Mouse (Mus musculus): ENCODE data around the gene Dhps.
"Not testable (repeated sequence)": the region's sequence is repeated elsewhere in the genome, so short reads cannot be mapped to it uniquely, and the experiment has no call there.

Gene Dhps

DNA sequence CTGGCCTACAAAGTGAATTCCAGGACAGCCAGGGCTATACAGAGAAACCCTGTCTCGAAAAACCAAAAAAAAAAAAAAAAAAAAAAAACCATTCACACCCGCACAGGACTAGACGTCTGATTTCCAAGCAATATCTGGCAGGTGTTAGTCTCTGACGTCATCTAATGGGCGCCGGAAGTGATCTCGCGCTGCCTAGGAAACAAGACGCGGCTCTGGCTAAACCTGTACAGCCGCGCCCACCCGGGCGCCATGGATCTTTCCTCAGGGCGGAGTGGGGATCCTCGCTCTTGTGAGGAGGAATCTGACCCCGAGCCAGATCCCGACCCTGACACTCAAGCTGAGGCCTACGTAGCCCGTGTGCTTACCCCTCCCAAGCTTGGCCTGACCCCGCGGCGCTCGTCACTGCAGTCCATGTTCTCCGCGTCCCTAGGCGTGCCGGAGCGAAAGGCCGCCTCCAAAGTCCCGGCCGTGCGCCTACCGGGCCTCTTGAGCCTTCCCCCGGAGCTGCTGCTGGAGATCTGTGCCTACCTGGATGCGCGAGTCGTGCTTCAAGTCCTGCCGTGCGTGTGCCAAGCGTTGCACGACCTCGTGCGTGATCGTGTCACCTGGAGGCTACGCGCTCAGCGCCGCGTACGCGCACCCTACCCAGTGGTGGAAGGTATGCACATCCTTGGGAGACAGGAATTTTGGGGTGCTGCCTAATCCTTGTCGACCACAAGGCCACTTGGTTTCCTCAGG lies 11.5 kb upstream of the Dhps start, which contains the start of gene Fbxw9:
TSS of gene Fbxw9 (plus strand) at position 177 of the 738 bp plus-strand sequence.
- peak; percentile 77 for DNase-seq (ENCODE audit: extremely low read depth, insufficient read length, low spot score)

DNA sequence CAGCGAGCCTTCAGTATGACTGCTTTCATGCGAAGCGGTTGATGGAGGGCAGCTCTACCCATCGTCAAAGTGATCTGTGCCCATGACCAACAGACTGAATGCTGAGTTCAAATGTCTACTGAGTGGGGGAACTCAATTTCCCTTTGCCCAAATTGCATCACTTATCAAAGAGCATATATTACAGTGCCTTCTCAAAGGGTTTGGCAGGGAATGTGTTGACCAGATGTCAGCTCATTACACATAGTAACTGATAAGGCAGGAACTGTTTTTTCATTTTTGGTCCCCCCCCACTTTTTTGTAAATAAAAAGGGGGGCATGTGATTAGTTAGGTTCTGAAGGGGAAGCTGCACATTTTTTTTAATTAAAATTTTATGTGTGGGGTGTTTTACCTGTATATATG lies 9.0 kb upstream of the Dhps start:
- no peak for DNase-seq (ENCODE audit: extremely low read depth, insufficient read length, low spot score)

DNA sequence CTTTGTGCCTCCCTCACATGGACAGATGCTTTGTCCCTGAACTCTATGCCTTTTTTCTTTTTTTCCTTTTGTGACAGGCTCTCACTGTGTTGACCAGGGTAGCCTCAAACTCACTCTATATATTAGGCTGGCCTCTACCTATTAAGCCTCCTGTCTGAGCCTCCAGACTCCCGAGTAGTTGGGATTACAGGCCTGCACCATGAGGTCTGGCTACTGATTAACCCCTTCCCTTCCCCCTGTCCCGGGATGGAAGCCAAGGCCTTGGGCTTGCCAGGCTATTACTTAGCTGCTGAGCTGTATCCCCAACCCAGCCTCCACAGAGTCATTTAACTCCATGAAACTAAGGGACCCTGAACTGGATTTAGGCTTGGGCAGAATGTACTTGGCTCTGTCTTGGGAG lies 6.3 kb upstream of the Dhps start:
- no peak for DNase-seq (ENCODE audit: extremely low read depth, insufficient read length, low spot score)

DNA sequence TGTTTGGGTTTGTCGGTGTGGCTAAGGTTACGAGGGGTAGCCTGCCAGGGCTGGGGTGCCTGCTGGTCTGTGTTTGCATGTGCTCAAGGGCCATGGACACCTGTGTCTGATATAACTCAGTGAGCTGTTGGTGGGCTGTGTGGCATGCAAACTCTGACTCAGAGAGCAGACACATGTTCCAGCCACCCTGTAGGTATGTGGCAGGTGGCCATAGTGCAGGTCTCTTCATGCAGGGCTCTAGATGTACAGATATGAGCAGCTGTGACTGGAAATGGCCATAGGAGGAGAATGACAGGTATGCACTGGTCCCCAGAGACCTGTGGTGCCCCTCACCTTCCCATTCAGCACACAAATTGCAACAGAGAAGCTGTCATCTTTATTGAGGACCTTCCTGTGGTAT lies 4.4 kb upstream of the Dhps start:
- no peak for DNase-seq (ENCODE audit: extremely low read depth, insufficient read length, low spot score)

DNA sequence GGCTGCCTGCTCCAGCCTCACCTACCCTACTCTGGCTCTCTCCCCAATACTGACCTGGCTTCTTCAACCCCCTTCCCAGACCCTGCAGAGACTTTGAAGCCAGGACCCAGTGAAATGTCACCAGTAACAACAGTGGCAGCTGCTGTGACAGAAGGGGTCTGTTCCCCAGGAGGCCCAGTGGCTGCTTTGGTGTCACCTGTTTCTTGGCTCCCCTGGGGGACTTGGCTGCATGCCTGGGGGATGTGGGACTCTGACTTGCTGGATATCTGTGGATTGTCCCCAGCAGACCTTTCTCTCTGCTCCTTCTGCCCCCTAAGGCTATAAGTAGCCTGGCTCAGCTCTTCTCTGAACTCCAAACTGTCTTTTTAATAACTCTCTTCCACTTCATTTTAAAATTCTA lies 3.6 kb upstream of the Dhps start, which contains the start of gene Gm5741:
TSS of gene Gm5741 (minus strand) at position 1 of the 400 bp plus-strand sequence.
- DNase-seq (ENCODE audit: extremely low read depth, insufficient read length, low spot score), result no peak

DNA sequence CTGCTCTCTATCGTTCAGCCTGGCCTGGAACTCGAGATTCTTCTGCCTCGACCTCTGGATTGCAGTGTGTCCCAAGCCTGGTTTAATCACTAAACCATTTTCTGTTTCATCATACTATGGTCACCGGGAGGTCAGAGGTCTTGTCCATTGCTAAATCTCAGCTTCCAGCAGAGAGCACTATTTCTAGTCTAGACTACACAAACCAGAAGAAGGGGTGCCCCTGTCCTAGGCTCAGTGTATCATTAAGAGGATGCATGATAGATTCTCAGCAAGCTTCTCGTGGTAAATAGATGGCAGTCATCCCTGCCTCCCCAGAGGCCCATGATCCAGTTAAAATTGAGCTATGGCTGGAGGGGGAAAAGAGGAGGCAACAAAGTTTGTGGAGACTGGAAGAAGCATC lies 516 bp upstream of the Dhps start:
- DNase-seq (ENCODE audit: extremely low read depth, insufficient read length, low spot score), result no peak

DNA sequence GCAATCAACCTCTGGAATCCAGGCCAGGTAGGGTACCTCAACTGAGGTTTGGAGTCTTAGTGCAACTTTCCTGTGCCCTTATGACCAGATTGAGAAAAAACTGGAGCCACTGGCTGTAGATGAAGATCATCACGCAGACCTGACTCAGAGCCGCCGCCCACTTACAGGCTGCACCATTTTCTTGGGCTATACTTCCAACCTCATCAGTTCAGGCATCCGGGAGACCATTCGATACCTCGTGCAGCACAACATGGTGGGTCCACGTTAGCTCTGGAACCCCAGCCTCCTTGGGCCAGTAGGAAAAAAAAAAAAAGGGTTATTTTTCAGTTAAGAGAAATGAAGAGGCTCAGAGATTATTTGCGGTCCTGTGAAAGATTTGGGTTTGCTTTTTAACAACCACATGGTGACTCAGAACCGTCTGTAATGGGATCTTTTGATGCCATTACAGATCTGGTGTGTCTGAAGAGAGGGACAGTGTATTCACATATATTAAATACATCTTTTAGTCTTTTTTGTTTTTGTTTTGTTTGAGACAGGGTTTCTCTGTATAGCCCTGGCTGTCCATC lies 890 bp downstream of the Dhps start:
- DNase-seq (ENCODE audit: extremely low read depth, insufficient read length, low spot score), result peak; percentile 32

DNA sequence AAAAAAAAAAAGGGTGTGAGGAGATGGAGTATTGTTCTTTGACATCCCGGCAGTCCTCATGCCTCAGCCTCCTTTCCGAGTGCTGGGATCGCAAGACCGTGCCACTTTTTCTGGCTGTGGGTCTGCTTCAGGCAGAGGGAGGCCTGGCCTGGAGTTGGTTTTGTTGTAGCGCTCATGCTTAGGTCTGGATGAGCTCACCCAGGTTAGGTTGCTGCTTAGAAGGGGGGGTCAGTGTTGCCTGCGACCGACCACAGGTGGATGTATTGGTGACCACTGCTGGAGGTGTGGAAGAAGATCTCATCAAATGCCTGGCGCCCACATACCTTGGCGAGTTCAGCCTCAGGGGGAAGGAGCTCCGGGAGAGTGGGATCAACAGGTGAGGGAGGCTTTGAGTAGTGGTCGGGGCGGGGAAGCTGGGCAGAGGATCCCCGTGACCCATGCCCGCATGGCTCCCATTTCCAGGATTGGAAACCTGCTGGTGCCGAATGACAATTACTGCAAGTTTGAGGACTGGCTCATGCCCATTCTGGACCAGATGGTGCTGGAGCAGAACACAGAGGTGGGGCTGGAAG lies 1.6 kb downstream of the Dhps start:
- DNase-seq (ENCODE audit: extremely low read depth, insufficient read length, low spot score), result no peak

DNA sequence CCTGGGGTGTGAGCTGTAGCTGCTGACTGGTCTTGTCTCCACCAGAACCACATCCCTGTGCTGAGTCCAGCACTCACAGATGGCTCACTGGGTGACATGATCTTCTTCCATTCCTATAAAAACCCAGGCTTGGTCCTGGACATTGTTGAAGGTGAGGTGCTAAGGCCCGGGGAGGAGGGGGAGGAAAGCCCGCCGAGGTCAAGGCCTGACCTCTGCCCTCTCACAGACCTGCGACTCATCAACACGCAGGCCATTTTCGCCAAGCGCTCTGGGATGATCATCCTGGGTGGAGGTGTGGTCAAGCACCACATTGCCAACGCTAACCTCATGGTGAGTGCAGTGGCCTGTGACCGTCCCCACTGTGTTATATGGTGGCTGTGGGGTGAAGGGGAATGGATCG lies 2.6 kb downstream of the Dhps start:
- DNase-seq (ENCODE audit: extremely low read depth, insufficient read length, low spot score), result no peak

DNA sequence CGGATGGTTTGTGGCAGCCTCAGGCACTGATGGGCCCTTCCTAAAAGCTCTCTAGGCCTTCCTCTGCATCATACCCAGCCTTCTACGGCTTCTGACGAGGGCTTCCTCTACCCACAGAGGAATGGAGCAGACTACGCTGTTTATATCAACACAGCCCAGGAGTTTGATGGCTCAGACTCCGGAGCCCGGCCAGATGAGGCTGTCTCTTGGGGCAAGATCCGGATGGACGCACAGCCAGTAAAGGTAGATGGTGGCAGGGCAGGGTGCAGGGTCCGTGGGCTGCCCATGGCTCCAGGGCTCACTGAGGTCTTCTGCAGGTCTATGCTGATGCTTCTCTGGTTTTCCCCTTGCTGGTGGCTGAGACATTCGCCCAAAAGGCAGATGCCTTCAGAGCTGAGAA lies 3.1 kb downstream of the Dhps start:
- DNase-seq (ENCODE audit: extremely low read depth, insufficient read length, low spot score), result no peak

DNA sequence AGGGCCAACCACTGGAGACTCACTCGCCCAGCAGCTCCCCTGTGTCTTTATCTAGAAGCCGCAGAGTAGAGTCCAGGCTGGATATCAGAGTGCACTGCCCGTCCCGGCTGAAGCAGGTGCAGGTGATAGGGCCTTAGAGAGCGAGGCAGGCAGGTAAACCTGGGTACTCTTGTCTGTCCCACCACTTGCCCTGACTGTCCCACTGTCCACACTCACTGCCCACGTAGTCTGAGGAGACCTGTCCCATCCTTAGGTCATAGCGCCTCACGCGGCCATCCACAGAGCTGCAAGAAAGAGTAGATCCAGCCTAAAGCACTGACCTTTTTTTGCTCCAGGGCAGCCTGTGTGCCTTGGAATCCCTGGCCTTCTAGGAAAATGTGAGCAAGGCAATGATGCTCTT lies 4.4 kb downstream of the Dhps start:
- DNase-seq (ENCODE audit: extremely low read depth, insufficient read length, low spot score), result peak; percentile 41

DNA sequence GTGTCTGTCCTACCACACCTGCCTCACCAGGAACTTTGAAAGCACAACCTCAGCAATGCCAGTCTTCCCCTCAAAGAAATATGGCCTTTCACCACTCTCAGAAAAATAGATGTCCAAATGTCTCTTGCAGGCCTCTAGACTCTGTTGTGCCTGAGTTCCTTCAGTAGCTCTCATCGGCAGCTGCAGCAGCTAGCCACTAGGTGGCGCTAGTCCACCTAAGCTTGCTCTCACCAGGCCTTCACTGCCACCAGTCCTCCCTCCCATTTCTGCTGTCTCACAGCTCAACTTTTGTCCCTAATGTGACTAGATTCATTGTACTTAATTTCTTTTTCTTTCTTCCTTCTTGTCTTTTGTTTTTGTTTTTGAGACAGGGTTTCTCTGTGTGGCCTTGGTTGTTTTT lies 5.4 kb downstream of the Dhps start:
- DNase-seq (ENCODE audit: extremely low read depth, insufficient read length, low spot score), result no peak

DNA sequence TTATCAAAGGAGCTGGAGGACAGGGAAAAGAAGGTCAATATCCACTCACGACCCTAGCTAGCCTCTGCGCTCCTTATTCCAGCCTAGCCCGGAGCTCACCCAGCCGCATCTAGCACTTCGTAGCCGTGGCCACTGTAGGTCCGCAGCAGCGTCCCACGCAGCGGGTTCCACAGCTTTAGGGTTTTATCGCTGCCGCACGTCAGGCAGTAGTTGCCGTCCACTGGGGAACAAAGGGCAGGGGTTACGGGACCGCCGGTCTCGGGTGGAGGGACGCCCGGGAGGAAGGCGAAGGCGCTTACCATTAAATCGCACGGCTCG lies 8.6 kb downstream of the Dhps start:
- DNase-seq (ENCODE audit: extremely low read depth, insufficient read length, low spot score), result no peak

DNA sequence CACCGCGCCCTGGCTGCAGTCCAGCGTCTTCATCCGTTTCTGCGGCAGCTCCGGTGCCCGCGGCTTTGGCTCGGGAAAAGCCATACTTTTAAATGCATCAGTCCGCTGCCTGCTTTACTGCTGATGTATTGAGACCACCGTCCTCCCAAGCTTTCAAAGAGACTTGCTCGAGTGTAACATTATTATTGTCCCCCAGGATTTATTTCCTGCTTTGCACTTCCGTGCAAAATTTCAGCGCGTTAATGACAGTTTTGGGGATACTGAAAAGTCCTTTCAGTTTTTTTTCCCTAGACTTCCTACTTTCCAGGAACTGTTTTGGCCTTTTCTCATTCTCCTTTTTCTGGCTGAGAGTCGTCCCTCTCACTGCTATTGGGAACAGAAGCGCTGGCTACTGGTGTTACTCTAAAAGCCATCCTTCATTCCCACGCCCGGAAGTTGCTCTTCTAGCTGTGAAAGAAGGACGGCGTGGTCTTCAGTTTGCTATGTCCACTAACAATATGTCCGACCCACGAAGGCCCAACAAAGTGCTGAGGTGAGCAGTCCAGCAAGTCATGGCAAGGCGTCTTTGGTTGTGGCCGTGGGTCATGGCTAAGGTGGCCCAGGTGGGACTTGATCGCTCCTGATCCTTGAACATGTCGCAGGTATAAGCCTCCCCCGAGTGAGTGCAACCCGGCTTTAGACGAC lies 9.1 kb downstream of the Dhps start, which contains the start of gene Wdr83os:
TSS of gene Wdr83os (plus strand) at position 209 of the 684 bp plus-strand sequence.
- DNase-seq (ENCODE audit: extremely low read depth, insufficient read length, low spot score), result peak; percentile 73

DNA sequence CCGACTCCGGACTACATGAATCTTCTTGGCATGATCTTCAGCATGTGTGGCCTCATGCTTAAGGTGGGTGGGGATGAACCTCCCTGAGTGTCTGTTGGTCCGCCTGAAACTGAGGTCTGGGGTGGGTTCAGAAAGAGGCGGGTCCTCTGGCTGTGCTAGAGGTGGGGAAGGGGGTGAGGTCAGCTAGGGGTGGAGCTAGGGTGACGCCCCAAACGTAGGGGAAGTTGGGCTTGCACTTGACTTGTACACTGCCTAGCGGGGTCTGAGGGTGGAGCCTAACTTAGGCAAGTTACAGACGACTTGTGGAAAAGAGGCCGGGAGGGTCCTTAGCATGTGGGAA lies 9.6 kb downstream of the Dhps start, which contains the start of gene Wdr83:
TSS of gene Wdr83 (minus strand) at position 91 of the 340 bp plus-strand sequence.
- DNase-seq (ENCODE audit: extremely low read depth, insufficient read length, low spot score), result no peak

DNA sequence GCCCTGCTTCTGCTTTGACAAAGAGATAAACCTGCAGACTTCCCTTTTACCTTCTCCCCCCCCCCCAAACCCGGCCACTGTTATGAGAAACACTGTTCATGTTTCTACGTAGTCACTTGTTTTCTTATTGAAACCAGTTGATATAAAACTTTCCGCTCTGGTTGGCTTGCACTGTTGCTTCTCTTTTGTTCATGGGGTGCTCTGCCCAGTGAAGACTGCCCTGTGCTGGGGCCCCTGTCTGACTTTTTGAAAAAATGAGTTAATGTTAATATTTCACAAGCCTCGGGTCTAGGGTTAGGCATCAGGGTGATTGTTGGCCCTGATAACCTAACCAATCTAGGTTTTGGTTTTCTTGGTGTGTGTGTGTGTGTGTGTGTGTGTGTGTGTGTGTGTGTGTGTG lies 10.6 kb downstream of the Dhps start:
- DNase-seq (ENCODE audit: extremely low read depth, insufficient read length, low spot score), result not testable (repeated sequence)

DNA sequence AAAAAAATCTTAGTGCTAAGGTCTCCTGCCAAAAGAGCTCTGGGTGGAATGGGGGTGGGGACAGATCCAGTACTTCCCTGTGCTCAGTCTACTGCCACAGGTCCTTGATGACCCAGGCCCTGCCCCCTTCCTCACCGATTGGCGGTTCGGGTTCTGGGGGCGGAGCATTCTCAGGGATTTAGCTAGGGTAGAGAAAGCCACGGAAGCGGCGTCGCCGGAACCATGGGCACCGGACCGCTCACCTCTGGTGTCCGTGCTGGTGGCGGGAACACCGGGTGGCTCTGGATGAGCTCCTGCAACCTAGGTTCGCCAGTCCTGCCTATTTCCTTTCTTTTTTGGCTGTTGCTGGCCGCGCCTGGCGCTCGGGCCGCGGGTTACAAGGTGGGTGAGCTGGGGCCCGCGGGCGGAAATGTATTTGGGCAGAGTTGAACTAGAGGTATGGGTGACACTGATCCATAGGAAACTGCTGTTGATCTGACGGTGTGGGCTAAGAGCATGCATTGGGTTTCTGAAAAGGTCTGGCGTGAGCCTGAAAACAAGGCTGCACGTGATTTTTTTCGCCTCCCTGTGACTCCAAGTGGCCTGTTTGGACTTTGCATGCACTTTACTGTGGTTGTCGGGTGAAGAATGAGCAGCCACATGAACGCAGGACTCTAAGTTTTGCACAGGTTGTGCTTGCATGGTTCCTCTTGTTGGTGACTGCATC lies 11.7 kb downstream of the Dhps start, which contains the start of gene Man2b1:
TSS of gene Man2b1 (plus strand) at position 163 of the 706 bp plus-strand sequence.
- peak; percentile 76 for DNase-seq (ENCODE audit: extremely low read depth, insufficient read length, low spot score)

DNA sequence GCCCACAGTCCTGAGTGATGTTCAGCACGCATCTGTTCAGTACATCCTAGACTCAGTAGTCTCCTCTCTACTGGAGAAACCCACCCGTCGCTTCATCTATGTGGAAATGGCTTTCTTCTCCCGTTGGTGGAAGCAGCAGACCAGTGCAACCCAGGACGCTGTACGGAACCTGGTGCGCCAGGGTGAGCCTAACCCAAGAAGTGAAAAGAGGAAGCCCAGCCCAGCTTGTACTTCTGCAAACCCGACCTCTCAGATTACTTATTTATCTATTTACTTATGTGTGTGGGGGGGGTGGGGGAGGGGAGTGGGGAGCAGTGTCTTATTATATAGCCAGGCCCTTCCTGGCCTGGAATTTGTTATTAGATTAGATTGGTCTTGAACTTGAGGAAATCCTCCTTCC lies 13.1 kb downstream of the Dhps start:
- DNase-seq (ENCODE audit: extremely low read depth, insufficient read length, low spot score), result no peak

DNA sequence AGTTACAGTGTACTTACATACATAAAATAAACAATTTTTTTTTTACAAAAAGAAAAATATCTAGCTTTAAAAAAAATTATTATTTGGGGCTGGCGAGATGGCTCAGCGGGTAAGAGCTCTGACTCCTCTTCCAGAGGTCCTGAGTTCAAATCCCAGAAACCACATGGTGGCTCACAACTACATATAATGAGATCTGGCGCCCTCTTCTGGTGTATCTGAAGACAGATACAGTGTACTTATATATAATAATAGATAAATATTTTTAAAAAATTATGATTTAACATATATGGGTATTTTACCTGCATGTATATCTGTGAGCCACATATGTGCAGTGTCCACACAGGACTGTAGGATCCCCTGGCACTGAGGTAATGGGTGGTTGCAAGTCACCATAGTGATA lies 14.7 kb downstream of the Dhps start:
- DNase-seq (ENCODE audit: extremely low read depth, insufficient read length, low spot score), result no peak

DNA sequence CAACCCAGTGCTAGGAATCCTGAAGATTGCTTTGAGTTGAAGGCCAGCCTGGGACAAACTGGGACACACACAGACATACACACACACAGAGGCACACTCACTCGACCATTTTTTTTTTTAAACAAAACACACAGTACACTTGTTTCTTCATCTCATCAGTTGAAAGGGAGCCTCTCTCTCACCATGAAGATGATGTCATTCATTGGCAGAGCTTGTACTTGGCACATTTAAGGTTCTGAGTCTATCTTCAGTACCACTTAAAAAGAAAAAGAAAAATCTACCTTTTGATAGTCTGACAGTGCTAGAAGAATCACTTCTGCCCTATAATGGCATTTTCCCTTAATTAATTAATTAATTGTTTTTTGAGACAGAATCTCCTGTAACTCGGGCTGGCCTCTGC lies 17.2 kb downstream of the Dhps start:
- DNase-seq (ENCODE audit: extremely low read depth, insufficient read length, low spot score), result no peak

DNA sequence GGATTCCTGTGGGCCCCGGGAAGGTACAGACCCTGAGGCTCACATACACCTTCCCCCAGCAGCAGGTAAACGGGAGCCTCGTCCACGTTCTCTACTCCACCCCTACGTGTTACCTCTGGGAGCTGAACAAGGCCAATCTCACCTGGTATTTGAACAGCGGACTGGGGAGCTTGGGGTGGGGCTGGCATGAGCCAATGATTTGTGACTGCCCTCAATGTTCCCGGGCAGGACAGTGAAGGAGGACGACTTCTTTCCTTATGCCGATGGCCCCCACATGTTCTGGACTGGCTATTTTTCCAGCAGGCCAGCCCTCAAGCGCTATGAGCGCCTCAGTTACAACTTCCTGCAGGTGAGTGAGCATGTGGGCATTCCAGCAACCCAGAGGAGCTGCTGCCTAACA lies 19.3 kb downstream of the Dhps start:
- no peak for DNase-seq (ENCODE audit: extremely low read depth, insufficient read length, low spot score)
